Mouse (Mus musculus) cerebellum, adult (tissue): ENCODE measurements around the gene Sstr2.
"Not testable (repeated sequence)": the region's sequence is repeated elsewhere in the genome, so short reads cannot be mapped to it uniquely, and the experiment has no call there.

Experiments
- ATAC-seq: cut with Nextera tagmentation; 2 replicates; pipeline ENCODE4 v1.9.2; 2017; ENCODE audit warnings: mild to moderate bottlenecking, moderate library complexity, mixed read lengths; ENCODE audit not compliant: insufficient number of reproducible peaks, low FRiP score, low TSS enrichment

The Sstr2 gene

DNA sequence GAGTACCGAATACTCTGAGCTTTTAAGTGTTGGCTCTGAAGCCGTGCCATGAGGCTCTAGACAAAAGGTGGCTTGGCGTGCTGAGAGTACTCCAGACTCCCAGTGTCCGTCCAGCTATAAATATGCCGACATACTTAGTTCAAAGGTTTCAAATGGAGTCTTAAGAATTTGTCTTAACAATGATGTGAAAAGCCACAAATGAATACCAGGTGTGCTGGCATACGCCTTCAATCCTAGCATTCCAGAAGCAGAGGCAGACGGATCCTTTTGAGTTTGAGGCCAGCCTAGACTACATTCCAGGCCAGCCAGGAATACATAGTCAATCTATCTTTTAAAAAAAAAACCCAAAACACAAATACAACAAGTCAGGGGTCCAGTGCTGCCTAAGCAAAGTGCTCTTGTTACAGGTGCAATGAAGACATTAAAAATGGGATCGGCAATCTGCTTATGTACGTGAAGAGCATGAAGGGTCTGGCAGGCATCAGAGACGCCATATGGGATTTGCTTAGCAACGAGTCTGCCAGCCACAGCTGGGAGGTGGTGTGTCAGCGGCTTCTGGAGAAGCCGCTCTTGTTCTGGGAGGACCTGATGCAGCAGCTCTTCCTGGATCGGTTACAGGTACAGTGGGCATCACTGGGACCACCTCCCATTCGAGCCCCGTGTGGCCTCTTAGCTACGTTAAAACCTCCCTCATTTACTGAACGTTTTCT is 35.6 kb downstream of the Sstr2 start:
- no peak for ATAC-seq

DNA sequence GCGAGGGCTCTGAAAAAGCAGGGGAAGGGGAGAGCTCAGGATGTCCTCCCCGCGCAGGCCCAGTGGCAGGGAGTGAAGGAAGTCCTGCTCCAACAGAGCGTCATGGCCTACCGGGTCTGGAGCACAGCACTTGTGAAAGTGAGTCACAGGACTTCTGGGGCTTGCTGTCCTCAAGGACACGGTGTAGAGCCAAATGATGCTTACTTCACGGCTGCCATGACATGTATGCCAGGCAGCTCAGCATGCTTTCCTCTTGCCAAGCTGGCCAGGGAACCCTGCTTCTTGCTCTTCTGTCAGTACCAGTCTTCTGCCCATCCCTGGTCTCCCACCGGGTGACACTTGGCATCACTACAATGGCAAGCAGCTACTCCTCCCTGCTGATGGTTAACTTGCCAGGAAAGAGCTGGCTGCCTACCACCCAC is 37.4 kb downstream of the Sstr2 start:
- peak; percentile 78 for ATAC-seq

DNA sequence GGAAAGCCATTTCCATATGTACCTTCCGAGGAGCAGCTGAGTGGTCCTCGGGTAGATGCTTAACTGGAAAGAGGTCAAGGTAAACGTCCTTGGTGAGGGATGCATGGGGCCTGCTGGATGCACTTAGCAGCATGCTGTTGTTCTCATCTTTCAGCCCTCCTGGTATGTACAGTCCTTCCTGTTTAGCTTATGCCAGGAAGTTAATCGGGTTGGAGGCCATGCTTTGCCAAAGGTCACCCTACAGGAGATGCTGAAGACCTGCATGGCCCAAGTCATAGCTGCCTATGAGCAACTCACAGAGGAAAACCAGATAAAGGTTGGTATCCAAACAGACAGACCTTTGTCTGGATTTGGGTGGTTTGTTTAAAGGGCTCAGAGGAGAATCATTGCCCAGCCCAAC is 38.1 kb downstream of the Sstr2 start:
- no peak for ATAC-seq

DNA sequence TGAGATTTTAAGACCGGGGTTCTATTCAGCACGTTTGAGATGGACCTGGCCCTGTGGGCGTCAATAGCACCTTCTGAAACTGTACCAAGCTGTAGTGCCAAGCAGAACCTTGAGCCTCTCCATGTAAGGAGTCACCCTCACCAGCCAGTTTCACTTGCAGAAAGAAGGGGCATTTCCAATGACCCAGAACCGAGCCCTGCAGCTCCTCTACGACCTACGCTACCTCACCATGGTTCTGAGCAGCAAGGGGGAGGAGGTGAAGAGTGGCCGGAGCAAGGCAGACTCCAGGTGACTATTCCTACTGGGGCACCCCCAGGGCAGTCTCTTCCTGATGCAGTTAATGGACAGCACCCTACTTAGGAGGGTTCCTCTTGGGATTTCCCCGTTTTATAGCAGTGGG is 39.2 kb downstream of the Sstr2 start:
- no peak for ATAC-seq

- no peak for ATAC-seq
Measured at GRCm38 (mm10) chr11:113658763-113659162, 39.6 kb downstream of the Sstr2 start.

DNA sequence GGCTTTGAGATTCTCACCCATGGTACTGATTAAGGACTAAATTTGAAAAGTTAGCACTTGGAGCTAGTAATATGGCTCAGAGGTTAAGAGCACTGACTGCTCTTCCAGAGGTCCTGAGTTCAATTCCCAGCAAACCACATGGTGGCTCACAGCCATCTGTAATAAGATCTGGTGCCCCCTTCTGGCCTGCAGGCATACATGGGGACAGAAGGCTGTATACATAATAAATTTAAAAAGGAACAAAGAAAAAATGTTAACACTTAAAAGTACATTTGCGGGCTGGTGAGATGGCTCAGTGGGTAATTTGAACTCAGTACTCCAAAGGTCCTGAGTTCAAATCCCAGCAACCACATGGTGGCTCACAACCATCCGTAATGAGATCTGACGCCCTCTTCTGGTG is 41.1 kb downstream of the Sstr2 start:
- ATAC-seq, result not testable (repeated sequence)

- ATAC-seq, result no peak
Measured at GRCm38 (mm10) chr11:113660940-113661339, 41.8 kb downstream of the Sstr2 start.

GRCm38 (mm10) chr11:113661835-113662351 is 42.8 kb downstream of the Sstr2 start:
- no peak for ATAC-seq

DNA sequence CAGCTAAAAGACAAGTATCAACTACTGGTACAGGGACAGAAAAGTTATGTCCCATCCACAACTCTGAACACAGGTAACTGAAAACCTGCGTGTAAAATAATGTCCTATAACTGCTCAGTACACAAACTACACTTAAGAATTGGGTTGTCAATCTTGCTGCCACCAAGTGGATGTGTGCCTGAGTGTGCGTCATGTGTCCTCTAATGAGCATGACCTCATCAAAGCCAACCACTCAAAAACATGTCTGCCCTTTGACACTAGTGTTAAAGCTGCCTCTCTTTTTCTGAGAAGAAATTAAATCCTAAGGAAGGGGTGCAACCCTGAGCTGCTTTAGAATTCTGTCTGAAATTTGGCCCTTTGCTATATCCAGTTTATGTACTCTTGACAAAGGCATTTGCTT is 45.1 kb downstream of the Sstr2 start:
- no peak for ATAC-seq

GRCm38 (mm10) chr11:113666205-113666604 is 47.1 kb downstream of the Sstr2 start:
- ATAC-seq, result no peak

DNA sequence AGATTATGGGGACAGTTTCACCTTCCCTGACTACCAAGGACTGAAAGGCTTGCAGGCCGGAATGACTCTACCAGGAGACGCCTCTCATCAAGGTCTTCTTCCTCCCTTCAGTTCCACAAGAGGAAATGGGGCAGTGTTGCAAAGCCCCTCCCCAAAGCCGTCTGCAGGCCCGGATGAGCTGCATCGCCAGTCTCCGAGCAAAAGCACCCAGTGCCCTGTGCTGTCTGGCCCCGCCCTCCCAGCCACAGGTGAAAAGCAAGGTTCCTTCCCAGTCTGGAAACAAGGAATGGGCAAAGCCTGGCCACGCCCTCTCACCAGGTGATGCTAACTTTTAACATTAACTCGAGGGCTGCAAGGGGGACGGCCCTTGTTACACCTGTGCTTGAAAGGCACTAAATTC is 47.5 kb downstream of the Sstr2 start:
- ATAC-seq, result no peak

GRCm38 (mm10) chr11:113667122-113667521 is 48.0 kb downstream of the Sstr2 start:
- ATAC-seq, result no peak

DNA sequence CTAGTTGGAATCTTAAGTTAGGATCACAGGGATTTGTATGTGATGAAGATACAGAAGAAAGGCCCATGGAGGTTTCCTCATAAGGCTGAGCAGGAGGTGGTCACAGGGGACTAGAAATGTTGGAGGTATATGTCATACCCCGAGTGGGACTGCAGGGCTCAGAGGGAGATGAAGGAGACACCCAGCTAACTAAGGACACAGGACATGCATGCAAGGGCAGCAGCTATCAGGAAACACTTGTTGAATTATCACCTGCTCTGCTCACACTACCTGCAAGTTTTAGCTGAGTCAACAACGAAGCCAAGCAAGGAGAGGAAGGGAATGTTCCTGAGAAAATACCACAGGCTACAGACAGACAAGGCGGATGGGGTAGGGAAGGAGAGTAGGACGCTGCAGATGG is 48.6 kb downstream of the Sstr2 start:
- ATAC-seq, result no peak

DNA sequence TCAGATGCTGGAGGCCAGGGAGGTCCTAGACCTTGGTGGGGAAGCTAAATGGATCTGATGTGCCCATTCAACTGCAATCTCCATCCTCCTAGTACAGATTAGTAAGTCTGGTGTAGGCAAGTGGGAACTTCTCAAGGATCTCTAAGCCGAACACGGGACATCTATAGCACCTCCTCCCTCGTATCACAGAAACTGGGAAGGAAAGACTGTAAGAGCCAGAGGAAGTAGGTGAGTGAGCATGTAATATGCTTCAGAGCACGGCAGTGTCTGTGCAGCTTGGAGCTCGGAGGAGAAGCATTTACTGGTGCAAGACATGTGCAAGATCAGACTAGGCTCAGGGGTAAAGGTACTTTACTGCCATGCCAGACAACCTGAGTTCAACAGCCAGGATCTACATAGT is 49.7 kb downstream of the Sstr2 start:
- no peak for ATAC-seq

DNA sequence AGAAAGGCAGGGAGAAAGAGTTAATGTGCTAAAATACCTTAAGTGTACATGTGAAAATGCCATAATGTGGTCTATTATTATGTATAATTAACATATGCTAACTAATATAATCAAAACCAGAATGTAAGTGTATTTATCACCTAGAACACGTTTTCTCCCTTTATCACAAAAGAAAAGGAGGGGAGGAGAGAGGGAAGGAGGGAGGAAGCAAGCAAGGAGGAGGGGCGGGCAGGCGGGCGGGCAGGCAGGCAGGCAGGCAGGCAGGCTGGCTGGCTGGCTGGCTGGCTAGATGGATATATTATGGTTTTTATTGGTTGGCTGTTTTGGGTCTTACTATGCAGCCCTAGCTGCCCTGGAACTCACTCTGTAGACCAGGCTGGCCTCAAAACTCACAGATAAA is 50.6 kb downstream of the Sstr2 start:
- no peak for ATAC-seq

DNA sequence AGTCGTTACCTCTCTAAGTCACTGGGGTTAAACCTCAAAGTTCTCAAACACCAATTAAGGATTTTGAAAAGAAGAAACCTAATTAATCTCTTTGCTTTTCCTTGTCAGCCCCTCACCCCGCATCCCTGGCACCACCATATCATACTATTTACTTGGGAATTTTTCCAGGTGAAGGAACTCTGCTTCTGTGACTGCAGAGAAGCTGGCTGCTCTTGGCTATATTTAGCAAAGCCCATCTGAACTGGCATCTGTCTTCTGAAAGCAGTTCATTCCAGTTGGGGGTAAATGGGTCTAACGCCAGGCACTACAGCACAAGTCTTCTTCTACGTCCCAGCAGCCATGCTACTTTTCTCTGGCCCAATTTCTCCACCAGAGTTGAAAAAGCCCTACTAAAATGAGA is 54.5 kb downstream of the Sstr2 start:
- ATAC-seq, result no peak

GRCm38 (mm10) chr11:113674595-113674994 is 55.5 kb downstream of the Sstr2 start:
- no peak for ATAC-seq
